Mouse (Mus musculus): Measurements from ENCODE around the gene Plxna4.

Plxna4 gene

GRCm38 (mm10) chr6:32224007-32224703 is 363.8 kb downstream of the Plxna4 start:
- no peak for DNase-seq

- DNase-seq: no peak
These were observed 367.2 kb downstream of the Plxna4 start for GRCm38 (mm10) chr6:32220765-32221164.

GRCm38 (mm10) chr6:32218544-32218943 is 369.4 kb downstream of the Plxna4 start:
- no peak for DNase-seq

GRCm38 (mm10) chr6:32212439-32212838 is 375.6 kb downstream of the Plxna4 start:
- no peak for DNase-seq

GRCm38 (mm10) chr6:32210139-32210538 is 377.9 kb downstream of the Plxna4 start:
- no peak for DNase-seq

- DNase-seq: no peak
These were observed 379.0 kb downstream of the Plxna4 start for GRCm38 (mm10) chr6:32208951-32209350.

- DNase-seq: no peak
These were observed 383.7 kb downstream of the Plxna4 start for GRCm38 (mm10) chr6:32204253-32204652.

- no peak for DNase-seq
These were observed 384.6 kb downstream of the Plxna4 start for GRCm38 (mm10) chr6:32203389-32203788.

- DNase-seq: no peak
These were observed 385.3 kb downstream of the Plxna4 start for GRCm38 (mm10) chr6:32202664-32203192.

GRCm38 (mm10) chr6:32201506-32201905 is 386.5 kb downstream of the Plxna4 start:
- no peak for DNase-seq

- DNase-seq: peak; percentile 34
These were observed 388.4 kb downstream of the Plxna4 start for GRCm38 (mm10) chr6:32199616-32200015.

GRCm38 (mm10) chr6:32196913-32197312 is 391.1 kb downstream of the Plxna4 start:
- DNase-seq: no peak

- no peak for DNase-seq
These were observed 394.9 kb downstream of the Plxna4 start for GRCm38 (mm10) chr6:32193046-32193445.

- DNase-seq: no peak
These were observed 403.5 kb downstream of the Plxna4 start for GRCm38 (mm10) chr6:32184402-32184985.

- DNase-seq: no peak
These were observed 404.3 kb downstream of the Plxna4 start for GRCm38 (mm10) chr6:32183651-32184185.

GRCm38 (mm10) chr6:32180012-32180358 is 408.0 kb downstream of the Plxna4 start:
- DNase-seq: no peak

- DNase-seq: peak; percentile 37
These were observed 408.5 kb downstream of the Plxna4 start for GRCm38 (mm10) chr6:32179346-32180011.

GRCm38 (mm10) chr6:32177905-32178304 is 410.1 kb downstream of the Plxna4 start:
- DNase-seq: no peak

- peak; percentile 44 for DNase-seq
These were observed 420.3 kb downstream of the Plxna4 start for GRCm38 (mm10) chr6:32167725-32168124.

- DNase-seq: no peak
These were observed 427.6 kb downstream of the Plxna4 start for GRCm38 (mm10) chr6:32160370-32160769.

- no peak for DNase-seq
These were observed 428.1 kb downstream of the Plxna4 start for GRCm38 (mm10) chr6:32159931-32160330.

- no peak for DNase-seq
These were observed 429.6 kb downstream of the Plxna4 start for GRCm38 (mm10) chr6:32158347-32158746.

GRCm38 (mm10) chr6:32153170-32153569 is 434.8 kb downstream of the Plxna4 start:
- DNase-seq: no peak

- DNase-seq: no peak
These were observed 437.2 kb downstream of the Plxna4 start for GRCm38 (mm10) chr6:32150836-32151235.
